Mouse (Mus musculus) adipose tissue, adult 10 weeks (tissue): ENCODE data around the gene Enam. TPM values are rescaled to one million over a fixed set of nuclear protein-coding genes. Genes with fewer than 3 reads are reported as not detected.

Source experiments
- polyA plus RNA-seq: library from polyadenylated mRNA; stranded (reverse); fragments of 350-450 nt; fragmentation: Illumina TruSeq; extraction: RNeasy Lipid Tissue Mini Kit (QIAGEN cat#74804); gene quantifications from one replicate; pipeline ENCODE4 v1.2.3, GENCODE M21; 2014; ENCODE audit warnings: low read depth, low replicate concordance

Enam gene
- polyA plus RNA-seq: not detected

DNA sequence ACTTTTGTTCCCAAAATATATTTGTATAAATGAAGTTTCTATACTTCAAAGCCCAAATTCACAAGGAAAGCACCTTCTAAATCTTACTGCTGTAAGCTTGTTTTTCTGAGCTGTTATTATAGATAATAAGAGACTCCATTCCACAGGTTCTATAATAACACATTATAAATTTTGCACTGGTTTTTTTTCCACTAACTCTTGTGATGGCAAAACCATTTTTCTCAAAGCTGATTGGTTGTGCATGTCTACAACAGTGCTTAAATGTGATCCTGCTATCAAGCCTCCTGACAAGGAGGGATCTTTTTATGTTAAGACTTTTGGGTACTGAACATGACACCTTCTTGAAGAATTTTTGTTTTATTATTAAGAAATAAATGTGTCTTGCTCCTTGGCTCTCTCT, at the start of gene Enam:
Enam (plus strand) TSS at position 301 of the 400 bp plus-strand sequence.

DNA sequence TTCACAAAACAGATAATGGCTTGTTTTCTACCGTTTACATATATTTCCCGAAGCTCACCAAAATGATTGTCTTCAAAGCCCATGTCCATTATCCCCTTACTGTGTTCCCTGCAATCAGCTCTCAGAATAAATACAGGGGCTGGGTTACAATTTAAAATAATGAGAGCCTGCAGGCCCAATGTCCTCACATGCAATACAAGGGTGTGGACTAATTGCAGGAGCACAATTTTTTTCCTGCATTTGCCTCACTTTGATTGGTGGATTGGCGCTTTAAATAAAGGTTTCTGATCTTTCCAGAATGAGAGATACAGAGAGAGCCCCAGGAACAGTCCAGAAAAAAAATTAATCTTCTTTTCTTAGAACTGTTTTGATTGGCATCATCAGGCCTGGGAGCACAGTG, 32.1 kb upstream of the Enam start, which contains the start of gene Ambn:
Ambn (plus strand) TSS at position 301 of the 400 bp plus-strand sequence.

DNA sequence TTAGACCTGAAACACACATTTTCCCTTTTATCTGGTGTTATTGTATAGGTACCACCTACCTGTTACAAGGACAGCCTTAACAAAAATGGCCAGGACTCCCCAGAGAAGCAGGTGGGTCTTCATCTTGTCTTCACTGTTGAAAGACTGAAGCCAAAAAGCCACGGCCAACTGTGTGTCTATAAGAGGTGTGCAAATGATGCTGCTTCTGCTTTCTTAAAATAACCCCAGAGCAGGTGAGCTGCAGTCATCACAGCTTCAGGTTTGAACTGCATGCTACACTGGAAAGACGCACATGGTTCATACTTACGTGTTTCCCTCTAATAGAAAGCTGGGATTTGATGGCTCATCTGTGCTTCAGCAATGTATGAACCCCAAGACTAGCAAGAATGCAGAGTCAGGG, 39.9 kb downstream of the Enam start, which contains the start of gene Jchain:
Jchain (minus strand) TSS at position 235 of the 400 bp plus-strand sequence.

GRCm38 (mm10) chr5:88554086-88554886, 66.5 kb downstream of the Enam start, which contains the start of gene Utp3:
Utp3 (plus strand) TSS chr5:88554462.

Other genes with a start within 250 kb of the Enam start
- gene Gm7714, start 219.1 kb upstream of the Enam start, polyA plus RNA-seq: not detected
- not detected for gene Prol1, start 170.7 kb upstream of the Enam start, polyA plus RNA-seq
- gene Amtn, start 111.9 kb upstream of the Enam start, polyA plus RNA-seq: not detected
- gene Ambn, start 32.0 kb upstream of the Enam start, polyA plus RNA-seq: not detected
- gene Jchain, start 39.9 kb downstream of the Enam start, polyA plus RNA-seq: 7.1 TPM
- 32.8 TPM for gene Utp3, start 66.5 kb downstream of the Enam start, polyA plus RNA-seq
- gene Rufy3, start 77.1 kb downstream of the Enam start, polyA plus RNA-seq: 17.5 TPM
- gene Grsf1, start 188.2 kb downstream of the Enam start, polyA plus RNA-seq: 72.2 TPM
- 13.9 TPM for gene Mob1b, start 232.9 kb downstream of the Enam start, polyA plus RNA-seq